Mouse (Mus musculus) thymus, postnatal 0 days (tissue): ENCODE measurements at regions not wholly inside any gene's neighbourhood (a gene's known extent, or its start where the extent isn't known, plus 50 kb on each side); places are given as distances from the start of the nearest gene placed in this dataset.

Source experiments
- DNase-seq: peaks from one replicate; pipeline ENCODE4 v3.0.0-alpha.2; 2015; ENCODE audit warnings: low spot score

DNA sequence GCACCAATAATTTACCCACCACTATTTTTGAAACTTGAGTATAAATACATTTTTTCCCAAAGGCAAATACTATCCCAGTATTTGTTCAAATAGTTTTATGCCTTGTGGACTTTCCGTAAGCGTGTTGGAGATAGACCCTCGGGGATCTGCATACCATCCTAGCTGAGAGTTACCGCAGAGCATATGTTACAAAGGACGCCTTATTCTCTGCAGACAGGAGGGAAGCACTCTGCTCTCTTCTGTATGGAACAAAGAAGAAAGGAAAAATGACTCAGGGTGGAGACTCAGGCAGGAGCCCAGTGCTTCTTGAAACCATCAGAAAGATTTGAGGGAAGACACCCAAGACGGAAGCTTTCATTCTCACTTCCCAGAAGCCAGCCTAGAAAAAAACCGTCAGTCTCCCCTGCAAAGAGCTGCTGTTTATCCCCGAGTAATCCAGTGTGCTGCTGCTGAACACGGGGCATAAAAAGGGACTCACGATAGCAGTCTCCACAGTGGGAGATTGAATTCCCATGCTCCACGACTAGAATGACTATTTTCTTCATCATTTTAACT lies 200.2 kb upstream of the Runx1 start:
- no peak for DNase-seq

DNA sequence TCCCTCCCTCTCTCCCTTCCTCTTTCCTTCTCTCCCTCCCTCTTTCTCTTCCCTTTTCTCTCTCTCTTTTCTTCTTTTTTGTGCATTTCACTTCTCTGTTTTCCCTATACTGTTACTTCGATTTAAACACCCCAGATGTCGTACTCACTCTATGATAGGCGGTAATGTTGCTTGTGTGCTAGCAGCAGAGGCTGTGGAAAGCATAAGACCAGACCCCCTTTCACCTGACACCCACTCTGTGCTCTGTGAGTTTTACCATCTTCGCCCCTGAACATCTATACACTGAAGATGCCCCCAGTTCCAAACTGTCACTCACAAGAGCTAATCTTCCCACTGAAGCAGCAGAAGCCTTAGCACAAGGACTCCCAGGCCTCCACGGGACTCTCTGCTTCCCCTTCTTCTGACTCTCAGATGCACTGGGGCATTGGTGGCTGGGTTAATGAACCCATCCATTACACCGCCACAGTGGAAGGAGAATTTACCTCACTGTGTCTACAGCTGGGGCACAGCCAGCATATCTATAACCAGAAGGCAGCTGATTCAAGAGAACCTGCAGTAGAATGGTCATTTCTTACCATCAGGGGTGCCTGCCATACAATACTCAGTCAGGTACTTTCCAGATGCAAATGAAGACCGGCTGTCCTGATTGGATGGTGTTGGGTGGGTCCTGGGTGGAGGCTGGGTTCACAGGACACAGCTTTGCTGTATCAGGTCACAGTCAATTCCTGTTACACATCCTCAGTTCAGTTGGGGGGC lies 194.0 kb upstream of the Runx1 start:
- DNase-seq = no peak

DNA sequence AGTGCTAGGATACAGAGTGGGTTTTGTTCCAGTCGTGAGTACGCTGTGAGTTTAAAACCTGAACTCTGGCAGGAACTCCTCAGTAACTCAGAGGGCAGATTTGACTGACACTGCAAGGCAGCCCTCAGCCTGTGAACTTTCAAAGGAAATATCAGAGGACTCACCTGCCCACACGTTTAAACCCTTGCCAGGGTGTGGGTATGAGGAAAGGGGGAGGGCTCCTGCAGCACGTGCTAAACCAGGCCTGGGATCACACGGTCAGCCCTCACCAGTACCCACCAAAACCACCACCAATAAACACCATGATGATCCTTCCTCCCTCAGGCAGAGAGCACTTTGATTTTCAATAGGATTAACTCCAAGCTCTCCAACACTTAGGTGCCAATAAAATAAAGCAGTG lies 192.8 kb upstream of the Runx1 start:
- no peak for DNase-seq

DNA sequence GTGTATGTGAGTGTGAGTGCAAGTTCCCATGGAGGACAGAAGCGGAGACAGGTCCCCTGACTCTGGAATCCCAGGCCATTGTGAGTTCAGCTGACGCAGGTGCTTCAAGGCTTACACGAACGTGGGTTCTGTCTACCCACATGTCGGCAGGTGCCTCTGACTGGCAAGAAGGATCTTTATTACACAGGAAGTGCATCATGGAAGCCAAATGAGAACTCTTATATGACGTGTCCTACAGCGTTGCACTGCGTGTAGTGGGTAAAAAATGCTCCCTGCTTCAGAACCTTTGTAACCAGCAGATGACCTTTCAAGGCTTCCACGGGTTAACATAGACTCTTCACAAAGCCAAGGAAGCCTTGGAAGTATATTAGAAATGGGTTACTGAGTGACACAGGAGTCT lies 191.1 kb upstream of the Runx1 start:
- peak; percentile 68 for DNase-seq

DNA sequence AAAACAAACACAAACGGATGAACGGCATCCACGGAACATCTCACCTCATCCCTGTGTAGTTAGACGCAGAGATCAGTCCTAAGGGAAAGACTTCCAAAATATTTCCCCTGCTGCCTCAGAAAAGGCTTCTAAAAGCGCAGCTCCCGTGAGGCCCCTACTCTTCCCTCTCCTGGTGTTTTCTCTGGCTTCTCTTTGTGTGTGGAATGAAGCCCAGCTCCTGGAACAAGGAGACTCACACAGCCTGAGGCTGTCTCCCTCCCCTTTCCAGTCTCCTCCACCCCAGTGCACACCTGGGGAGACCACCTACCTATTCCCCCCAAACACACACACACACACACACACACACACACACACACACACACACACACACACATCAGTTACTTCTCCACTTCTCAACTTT lies 189.7 kb upstream of the Runx1 start:
- DNase-seq = no peak

DNA sequence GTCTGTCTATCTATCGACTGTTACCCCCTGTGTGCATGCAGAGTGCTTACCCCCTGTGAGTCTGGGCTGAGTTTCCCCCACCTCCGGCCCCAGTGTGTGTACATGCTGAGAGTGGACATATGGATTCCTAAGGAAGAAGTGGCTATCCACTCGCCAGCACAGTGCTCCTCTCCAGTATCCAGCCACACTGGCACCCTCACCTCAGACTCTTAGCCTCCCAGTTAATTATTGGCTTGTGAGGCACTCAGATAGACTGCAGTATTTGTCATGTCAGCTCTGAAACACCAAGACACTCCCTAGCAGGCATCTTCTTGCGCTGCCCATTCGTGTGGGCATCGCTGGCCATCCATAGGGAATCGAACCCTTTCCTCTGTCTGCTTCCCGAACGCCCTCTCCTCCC lies 189.0 kb upstream of the Runx1 start:
- no peak for DNase-seq

DNA sequence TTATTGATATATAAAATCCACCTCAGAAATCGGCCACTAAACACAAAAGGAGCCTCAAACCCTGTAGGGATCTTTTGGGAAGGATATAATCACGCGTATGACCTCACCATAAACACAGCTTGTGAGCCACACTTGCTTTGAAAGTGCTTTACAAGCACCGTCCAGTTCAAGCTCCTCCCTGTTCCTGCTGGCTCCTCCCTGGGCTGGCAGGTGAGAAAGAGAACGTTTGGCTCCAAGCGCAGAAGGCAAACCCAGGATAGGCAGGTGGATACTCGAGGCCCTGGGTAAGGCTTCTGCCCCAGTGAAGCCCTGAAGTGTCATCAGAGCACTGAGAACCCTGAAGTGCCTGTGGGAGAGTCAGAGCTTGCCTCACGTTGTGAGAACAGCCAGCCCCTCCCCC lies 187.9 kb upstream of the Runx1 start:
- no peak for DNase-seq

DNA sequence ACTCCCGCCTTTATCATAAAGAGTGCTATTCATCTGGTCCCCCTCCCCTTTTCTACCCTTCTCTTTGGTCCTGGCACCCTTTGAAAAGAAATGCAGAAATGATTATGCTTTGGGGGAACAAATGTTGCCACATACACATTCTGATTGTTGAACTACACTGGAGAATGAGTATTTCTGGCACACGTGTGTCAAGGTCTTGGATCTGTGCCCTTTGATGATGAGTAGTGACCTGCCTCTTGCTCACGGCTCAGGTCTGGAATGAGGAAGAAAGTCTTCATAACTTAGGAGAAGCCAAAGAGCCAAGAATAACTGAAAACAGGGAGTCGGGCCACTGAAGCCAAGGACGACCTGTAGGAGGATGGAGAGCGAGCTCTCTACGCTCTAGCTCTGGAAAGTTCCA lies 187.3 kb upstream of the Runx1 start:
- no peak for DNase-seq

DNA sequence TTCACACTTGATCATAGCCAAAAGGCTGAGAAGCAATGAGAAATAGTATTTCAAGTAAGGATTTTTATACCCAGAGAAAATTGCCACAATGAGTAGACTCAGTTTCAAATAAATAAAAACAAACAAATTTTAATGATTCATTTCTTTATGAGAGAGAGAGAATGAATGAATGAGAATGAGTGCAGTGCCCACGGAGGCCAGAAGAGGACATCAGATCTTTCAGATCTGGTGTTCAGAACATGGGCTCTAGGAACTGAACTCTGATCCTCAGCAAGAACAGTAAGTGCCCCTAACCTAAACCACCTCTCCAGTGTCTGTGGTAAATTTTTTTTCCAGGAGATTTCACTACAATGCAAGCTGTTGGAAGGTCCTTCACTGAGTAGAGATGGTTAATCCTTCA lies 185.5 kb upstream of the Runx1 start:
- DNase-seq = no peak

DNA sequence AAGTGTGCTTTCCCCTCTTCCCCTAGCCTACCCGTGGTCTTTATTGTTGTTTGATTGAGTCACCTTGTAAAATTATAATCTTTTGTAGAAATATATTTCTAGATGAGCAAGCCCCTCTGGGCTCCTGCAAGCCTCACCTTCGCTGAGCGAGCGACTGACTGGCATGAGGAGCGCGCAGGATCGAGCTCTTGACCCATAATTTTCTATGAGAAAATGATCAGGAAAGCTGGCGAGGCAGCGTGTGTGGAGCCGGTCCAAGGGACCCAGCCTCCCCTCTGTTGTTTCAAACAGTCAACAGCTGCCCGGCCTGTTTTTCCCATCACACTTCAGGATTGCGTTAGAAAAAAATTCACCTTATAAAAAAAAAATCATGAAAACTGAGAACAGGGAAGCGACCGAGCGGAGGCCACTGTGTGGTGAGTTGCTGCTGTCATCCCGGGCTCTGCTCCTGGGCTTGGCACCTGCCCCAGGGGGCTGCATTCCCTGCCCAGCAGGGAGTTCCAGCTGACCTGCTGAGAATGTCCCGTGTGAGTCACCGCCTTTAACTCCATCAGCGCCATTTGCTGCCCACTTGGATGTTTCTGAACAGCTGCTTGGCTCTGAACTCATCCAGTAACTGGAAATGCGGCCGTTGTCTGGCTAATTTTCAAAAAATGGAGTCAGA lies 180.5 kb upstream of the Runx1 start:
- DNase-seq = no peak

DNA sequence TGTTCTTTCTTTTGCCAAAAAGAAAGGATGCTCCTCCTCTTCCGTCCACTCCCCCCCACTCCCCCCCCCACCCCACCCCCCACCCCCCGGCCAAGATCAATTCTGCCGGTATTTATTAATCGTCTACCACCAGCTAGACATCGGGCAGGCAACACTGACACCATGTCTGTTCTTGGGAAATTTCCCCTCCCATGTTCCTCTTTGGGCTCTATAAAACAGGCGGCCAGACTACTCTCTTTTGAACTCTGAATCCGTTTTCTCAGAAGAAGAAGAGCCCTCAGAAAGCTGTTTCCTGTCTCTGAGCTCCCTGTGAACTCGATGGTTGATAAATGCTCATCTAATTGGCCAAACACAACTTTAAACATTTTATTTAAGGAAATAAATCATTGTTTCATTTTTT lies 179.5 kb upstream of the Runx1 start:
- peak; percentile 29 for DNase-seq

DNA sequence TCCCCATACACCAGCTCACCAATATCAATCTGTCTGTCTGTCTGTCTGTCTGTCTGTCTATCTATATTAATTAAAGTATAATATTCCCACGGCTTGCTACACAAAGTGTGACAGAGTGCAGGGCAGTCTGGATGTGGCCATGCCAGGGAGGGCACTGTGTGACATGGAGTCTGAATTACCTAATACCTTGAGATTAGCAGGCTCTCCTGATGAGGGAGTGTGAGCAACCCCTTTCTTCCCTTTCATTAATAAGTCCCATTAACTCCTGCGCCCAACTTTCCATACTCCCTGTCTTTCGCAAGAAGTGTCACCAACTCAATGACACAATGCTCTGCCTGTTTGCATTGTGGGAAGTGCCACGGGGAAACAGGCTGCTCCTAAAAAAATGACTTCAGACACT lies 177.9 kb upstream of the Runx1 start:
- DNase-seq = no peak

DNA sequence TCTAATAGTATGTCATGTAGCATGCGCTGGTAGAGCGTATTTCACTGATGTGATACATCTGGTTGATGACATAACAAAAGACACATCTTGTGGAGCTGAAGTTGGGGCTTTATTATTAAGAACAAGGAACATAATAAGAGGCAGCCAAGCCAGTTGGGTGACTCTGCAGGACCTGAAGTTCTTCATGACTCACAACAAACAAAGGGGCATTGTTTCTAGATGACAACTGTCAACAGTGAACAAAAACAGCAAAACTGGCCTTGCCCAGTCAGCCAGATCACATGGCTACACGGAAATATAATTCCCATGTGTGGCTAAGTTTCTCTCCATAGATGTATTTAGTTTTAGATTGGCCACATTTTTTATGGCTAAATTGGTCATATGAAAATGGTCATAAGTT lies 172.7 kb upstream of the Runx1 start:
- no peak for DNase-seq

DNA sequence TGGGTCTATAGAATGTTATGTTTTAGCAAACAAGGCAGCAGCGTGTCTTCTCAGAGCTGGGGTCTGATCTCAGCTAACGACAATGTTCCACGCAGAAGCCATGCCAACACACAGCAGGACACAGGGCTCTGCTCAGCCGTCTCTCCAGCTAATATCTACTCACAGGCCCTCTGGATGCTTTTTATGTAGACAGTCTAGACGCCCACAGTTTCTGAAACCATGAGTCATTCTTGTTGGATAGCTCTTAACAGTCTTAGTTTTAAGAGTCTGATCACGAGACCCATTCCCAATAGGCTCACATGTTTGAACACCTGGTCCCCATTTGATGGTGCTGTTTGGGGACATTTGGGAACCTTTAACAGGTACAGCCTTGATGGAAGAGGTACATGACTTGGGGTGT lies 171.7 kb upstream of the Runx1 start:
- no peak for DNase-seq

DNA sequence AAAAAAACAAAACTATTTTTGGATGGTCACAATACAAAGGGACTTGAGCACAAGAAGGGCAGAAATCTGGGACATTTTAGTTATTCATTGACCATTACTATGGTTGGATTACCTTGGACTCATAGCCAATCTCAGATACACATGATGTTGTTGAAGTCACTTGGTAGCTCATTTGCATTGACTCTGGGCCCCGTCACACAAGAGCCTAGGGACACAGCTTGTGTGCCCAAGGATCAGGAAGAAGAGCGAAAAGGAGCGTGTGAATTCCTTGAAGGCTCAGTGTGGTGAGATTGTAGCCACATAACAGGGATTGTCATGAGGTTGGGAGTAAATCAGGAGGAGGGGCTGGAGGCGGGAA lies 170.0 kb upstream of the Runx1 start:
- no peak for DNase-seq

DNA sequence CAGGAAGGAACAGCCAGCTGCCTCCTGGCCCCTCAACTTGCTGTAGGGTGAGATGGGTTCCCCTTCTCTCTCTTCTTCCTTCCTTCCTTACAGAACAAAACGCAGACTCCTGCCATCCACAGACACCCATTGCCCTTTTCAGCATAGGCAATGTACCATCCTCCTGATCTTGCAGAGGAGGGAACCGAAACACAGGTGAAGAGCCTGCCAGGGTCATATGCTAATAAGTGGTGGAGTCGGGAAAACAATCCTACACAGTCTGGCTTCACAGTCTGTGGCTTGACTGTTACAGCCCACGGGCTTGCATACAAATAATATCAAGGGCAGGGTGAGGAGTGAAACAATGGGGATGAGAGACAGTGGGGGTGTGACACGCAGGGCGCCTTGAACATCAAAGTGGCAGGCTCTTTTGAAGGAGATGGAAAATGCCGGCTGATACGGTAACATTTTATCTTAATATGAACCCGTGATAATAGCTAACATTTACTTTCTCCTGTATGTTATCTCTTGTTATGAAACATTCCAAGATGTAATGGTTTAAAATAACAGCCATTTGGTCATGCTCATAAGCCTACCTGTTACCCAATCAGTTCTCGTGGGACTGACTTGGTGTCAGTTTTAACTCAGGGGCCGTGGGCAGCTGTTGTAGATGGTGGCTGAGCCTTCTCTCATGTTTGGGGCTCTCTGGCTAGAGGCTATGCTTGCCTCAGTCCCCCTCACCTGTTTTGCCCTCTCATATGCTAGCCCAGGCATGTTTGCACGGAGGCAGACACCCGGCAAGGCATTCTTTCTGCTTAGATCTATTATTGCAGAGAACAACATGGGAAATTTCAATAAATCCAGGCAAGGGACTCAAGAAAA lies 169.4 kb upstream of the Runx1 start:
- no peak for DNase-seq

DNA sequence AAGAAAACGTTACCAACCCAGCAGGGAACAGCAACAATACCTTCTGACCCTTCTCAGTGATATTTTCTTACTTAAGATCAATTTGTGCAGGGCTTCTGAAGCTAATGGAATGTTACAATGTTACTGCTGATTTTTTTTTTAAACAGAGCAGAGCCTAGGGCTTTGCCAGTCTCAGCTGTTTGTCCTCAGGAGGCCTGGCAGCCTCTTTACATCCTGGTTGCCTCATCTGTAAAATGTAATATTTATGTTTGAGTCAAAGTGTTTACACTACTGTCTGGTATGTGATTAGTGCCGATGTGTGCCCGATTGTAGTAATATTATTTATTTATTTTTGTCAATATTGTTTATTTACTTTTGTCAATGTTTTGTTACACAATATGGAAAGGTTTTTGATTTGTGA lies 166.9 kb upstream of the Runx1 start:
- DNase-seq = no peak

DNA sequence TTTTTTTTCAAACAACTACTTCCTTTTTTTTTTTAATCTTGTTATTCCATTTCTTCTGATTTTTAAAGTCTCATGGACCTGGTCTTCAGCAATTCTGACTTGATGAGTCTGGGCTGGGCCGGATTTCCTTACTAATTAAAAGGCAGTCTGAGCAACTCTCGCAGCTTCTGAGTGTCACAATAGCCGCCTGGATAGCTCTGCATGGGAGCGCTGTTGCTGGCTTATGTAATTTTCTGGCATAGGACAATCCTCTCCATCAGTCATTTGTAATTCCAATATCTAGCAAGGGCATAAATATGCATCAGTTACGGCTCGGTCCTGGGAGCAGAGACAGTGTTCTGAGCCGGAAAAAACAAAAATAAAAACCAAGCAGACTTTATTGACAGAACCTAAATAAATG lies 165.5 kb upstream of the Runx1 start:
- no peak for DNase-seq

DNA sequence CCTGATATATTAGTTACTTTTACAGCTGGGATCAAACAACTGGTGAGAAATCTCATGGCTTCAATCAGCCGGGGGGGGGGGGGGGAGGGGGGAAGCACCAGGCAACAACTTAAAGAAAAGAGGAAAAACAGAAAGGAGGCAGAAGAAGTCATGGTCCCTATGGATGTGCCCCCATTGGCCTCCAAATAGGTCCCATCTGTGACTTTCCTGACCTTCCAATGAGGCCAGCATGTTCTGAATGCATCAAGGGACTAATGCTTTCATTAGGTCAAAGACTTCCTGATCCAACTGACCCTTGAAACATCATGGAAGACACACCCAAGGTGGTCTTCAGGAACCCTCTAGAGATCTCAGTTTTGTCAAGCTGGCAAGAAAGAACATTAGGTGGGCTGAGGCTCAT lies 162.5 kb upstream of the Runx1 start:
- DNase-seq = no peak

DNA sequence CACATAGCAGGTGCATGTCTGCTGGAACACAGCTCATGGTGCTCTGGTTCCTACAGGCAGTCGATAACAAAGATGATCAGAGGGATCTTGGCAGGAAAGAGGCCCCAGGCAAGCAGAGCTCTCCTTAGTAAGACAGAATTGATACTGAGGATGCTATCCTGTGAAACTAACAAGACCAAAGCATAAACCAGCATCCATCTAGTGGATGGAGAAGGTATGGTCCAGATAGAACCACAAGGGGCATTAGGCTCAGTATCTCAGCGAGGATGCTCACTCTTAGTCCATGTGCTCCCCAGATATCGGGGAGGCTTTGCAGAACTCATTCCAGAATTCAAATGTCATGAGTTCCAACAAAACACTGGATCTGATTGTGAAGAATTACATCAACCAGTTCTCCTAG lies 162.1 kb upstream of the Runx1 start:
- no peak for DNase-seq

DNA sequence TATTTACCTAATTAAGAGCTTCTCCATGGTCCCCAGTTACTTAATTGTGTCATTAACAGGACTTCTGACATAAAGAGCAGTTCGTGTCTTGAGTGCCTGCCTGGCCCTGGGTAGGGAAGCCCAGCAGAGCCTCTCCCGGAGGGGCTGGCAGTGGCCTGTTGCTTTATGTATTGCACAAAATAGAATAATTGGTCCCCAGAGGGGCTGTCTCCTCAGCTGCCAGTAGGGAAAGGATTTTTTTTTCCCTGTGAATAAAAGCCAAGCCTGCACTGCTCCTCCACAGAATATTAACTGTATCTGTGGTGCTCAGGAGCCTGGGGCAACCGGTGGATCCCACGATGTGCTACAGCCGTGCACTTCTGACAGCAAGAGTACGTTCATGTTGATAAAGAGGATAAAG lies 159.8 kb upstream of the Runx1 start:
- no peak for DNase-seq

DNA sequence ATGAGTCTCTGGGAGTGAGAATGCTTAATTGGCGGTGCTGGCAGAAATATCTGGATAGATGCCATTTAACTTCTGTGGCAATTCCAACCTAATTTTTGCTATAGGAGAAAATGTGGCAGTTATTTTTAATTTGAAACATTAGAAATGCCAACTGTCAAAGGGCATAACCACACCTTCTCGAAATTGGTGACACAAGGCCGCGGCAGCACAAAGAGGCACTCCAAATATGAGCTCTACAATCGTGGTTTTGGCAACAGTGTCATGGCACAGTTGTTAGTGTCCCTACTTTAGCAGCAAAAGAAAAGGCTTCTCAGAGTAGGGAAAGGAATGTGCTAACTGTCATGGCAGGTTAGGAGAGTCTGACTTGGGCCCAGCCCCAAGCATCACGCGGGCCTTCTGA lies 157.0 kb upstream of the Runx1 start:
- DNase-seq = no peak
